Mouse (Mus musculus) left cerebral cortex, adult 8-10 months (tissue): ENCODE data around the gene Rpl36a. TPM values are rescaled to one million over a fixed set of nuclear protein-coding genes. Genes with fewer than 3 reads are reported as not detected.

Source experiments
- DNase-seq, 2 experiments: peaks; one replicate each; pipeline ENCODE4 v3.0.0; 2022; ENCODE audit warnings: low spot score in 2 of 2
- total RNA-seq, 4 experiments: library from RNA; stranded (reverse); gene quantifications; 2 replicates each; pipeline ENCODE4 v1.2.4; 2022

The Rpl36a gene
- total RNA-seq, 4 experiments from 2014 or later = 108 to 148 (median 130) TPM

- no peak for DNase-seq
Measured at GRCm38 (mm10) chrX:134599922-134600565, 14.6 kb downstream of the Rpl36a start.

- DNase-seq = peak; percentile 78 to 94
Measured at GRCm38 (mm10) chrX:134600659-134601379, 15.4 kb downstream of the Rpl36a start, which contains the start of the genes Gla and Hnrnph2. Gene Gla (minus strand): TSS chrX:134601125. Gene Hnrnph2 (plus strand): TSS chrX:134601179.

GRCm38 (mm10) chrX:134601380-134602120 lies 16.1 kb downstream of the Rpl36a start:
- DNase-seq = no peak

- no peak for DNase-seq
Measured at GRCm38 (mm10) chrX:134609472-134609871, 24.0 kb downstream of the Rpl36a start.

GRCm38 (mm10) chrX:134610984-134611383 lies 25.5 kb downstream of the Rpl36a start:
- DNase-seq = no peak

- peak; percentile 6 to 12 for DNase-seq
Measured at GRCm38 (mm10) chrX:134612285-134612959, 27.0 kb downstream of the Rpl36a start.

GRCm38 (mm10) chrX:134614306-134614705 lies 28.9 kb downstream of the Rpl36a start:
- DNase-seq = no peak

- DNase-seq = no peak
Measured at GRCm38 (mm10) chrX:134619695-134620094, 34.2 kb downstream of the Rpl36a start.

GRCm38 (mm10) chrX:134620254-134620865 lies 34.9 kb downstream of the Rpl36a start:
- no peak for DNase-seq

- no peak for DNase-seq
Measured at GRCm38 (mm10) chrX:134621685-134622084, 36.2 kb downstream of the Rpl36a start.

- DNase-seq = no peak
Measured at GRCm38 (mm10) chrX:134623350-134623749, 37.9 kb downstream of the Rpl36a start.

GRCm38 (mm10) chrX:134628200-134628599 lies 42.7 kb downstream of the Rpl36a start:
- no peak for DNase-seq

GRCm38 (mm10) chrX:134632710-134633109 lies 47.3 kb downstream of the Rpl36a start:
- DNase-seq = no peak

GRCm38 (mm10) chrX:134635111-134635510 lies 49.7 kb downstream of the Rpl36a start:
- DNase-seq = no peak

- DNase-seq = no peak
Measured at GRCm38 (mm10) chrX:134635860-134636259, 50.4 kb downstream of the Rpl36a start.

Other genes starting within 250 kb of the Rpl36a start
- 10 to 100 TPM; 42.3 to 53.0 (median 51.1) TPM for gene Drp2, start 181.1 kb upstream of the Rpl36a start, total RNA-seq
- gene Taf7l, start 109.2 kb upstream of the Rpl36a start, total RNA-seq = not detected
- 10 to 100 TPM; 12.2 to 16.4 (median 15.2) TPM for gene Timm8a1, start 43.8 kb upstream of the Rpl36a start, total RNA-seq
- gene Btk, start 2.1 kb upstream of the Rpl36a start, total RNA-seq = 1 to 10 TPM in 3 of 4 experiments, under 1 TPM in 1; 0.97 to 2.0 (median 1.6) TPM
- 10 to 100 TPM; 10.1 to 12.1 (median 11.9) TPM for gene Gla, start 15.5 kb downstream of the Rpl36a start, total RNA-seq
- 100 to 1,000 TPM; 157 to 169 (median 162) TPM for gene Hnrnph2, start 15.5 kb downstream of the Rpl36a start, total RNA-seq
- 10 to 100 TPM; 33.8 to 37.4 (median 36.1) TPM for gene Armcx4, start 100.9 kb downstream of the Rpl36a start, total RNA-seq
- 10 to 100 TPM; 62.8 to 84.9 (median 74.9) TPM for gene Armcx1, start 132.3 kb downstream of the Rpl36a start, total RNA-seq
- 1 to 10 TPM; 5.8 to 9.2 (median 7.9) TPM for gene Armcx6, start 165.8 kb downstream of the Rpl36a start, total RNA-seq
- gene Armcx3, start 170.9 kb downstream of the Rpl36a start, total RNA-seq = 10 to 100 TPM; 63.5 to 75.7 (median 70.6) TPM
- gene Armcx2, start 223.6 kb downstream of the Rpl36a start, total RNA-seq = 10 to 100 TPM; 83.2 to 89.9 (median 85.7) TPM